Mouse (Mus musculus): Measurements from ENCODE around the gene Nemp1.
"Not testable (repeated sequence)": the region's sequence is repeated elsewhere in the genome, so short reads cannot be mapped to it uniquely, and the experiment has no call there.

Gene Nemp1

DNA sequence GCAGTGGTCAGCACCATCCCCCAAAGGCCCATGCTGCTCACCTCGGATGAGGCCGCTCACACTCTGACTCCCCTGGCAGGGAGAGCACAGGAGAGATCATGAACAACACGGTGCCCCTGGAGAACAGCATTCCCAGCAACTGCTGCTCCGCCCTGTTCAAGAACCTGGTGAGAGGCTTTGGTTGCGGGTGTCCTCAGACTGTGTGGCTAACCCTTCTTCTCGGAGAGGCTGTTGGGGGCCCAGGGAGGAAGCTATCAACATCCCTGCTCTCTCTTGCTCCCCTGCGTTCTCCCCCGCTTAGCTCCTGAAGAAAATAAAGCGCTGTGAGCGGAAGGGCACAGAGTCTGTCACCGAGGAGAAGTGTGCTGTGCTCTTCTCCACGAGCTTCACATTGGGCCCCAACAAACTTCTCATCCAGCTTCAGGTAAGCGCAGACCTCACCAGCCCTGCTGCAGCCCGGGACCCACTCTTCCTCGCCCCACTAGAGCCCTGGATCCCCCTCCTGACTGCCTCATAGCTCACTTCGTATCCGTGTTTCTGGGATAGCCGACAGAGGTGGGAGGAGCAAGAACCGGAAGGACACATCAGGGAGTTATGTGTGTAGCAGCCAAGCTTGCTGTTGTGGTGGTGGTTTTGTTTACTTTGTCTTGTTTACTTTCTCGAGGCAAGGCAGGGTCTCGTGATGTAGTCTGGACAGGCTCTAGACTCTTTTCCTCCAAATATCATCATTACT, 13.6 kb upstream of the Nemp1 start:
- DNase-seq: no peak

DNA sequence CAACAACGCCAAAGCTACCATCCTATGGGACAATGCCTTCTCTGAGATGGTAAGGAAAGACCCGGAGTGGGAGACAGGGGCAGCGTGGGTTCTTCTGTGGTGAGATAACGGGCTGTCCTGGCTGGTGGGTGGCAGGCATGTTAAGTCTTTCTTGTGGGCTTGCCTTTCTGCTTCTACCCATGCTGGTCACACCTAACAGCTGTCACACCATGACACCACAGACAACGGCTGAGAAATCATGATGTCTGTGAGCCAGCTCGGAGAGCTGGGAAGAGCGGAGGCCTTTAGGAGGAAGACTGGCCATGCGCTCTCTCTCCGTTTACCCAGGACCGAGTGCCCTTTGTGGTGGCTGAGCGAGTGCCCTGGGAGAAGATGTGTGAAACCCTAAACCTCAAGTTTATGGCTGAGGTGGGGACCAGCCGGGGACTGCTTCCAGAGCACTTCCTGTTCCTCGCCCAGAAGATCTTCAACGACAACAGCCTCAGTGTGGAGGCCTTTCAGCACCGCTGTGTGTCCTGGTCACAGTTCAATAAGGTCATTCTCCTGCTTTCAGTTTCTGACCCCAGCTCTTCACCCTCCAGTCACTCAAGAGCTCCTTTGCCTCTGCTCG, 11.6 kb upstream of the Nemp1 start:
- no peak for DNase-seq

DNA sequence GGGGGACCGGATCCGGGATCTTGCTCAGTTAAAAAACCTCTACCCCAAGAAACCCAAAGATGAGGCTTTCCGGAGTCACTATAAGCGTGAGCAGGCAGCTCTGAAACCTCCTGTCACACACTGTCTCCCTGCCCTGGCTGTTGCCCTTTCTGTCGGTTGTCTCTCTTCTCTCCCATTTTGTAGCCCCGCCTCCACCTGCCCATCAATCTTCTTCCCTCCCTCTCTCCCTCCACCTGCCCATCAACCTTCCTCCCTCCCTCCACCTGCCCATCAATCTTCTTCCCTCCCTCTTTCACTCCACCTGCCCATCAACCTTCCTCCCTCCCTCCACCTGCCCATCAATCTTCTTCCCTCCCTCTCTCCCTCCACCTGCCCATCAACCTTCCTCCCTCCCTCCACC, 9.1 kb upstream of the Nemp1 start:
- not testable (repeated sequence) for DNase-seq

DNA sequence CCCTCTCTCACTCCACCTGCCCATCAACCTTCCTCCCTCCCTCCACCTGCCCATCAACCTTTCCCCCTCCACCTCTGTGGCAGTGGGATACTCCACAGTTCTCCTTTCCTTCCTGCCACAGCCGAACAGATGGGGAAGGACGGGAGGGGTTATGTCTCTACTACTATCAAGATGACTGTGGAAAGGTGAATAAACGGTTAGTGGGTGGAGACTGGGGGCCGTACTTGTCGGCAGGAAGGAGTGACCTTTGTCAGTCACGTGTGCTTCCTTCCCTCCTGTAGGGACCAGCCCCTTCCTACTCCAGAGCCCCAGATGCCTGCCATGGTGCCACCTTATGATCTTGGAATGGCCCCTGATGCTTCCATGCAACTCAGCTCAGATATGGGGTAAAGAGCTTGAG, 8.6 kb upstream of the Nemp1 start:
- no peak for DNase-seq

DNA sequence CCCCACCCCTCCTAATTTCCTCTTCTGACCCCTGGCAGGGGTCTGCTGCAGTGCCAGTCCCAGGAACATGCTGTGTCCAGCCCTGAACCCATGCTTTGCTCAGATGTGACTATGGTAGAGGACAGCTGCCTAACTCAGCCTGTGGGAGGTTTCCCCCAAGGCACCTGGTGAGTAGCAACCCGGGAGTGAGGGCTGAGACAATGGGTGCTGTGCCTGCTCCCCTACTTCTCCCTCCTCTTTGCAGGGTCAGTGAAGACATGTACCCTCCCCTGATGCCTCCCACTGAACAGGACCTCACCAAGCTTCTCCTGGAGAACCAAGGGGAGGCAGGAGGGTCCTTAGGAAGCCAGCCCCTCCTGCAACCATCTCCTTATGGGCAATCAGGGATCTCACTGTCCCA, 7.2 kb upstream of the Nemp1 start:
- no peak for DNase-seq

DNA sequence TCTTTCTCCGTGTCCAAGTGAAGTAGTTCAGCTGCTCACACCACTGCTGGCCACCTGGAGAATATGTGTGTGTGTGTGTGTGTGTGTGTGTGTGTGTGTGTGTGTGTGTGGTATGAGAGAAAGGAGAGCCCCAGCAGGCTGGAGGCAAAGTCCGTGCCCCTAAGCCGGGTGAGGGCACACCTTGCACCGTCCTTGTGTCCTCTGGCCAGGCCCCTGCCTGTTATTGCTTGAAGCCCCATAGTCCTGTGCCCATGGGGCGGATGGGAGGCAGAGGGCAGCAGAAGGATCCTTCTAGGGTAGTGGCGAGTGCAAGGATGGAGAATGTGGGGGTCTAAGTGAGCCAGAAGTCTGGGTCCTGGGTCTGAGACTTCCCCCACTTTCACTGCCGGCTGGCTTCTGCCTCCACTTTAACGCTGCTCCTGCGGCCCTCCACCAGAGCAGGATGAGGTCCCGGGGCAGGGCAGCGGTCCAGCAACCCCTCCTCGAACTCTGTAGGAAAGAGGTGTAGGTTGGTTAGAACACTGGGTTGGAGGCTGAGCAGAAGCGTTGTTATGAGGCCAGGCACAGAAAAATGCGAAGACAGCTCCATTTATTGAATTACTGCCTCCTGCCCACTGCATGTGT, 5.3 kb upstream of the Nemp1 start:
- DNase-seq: no peak

DNA sequence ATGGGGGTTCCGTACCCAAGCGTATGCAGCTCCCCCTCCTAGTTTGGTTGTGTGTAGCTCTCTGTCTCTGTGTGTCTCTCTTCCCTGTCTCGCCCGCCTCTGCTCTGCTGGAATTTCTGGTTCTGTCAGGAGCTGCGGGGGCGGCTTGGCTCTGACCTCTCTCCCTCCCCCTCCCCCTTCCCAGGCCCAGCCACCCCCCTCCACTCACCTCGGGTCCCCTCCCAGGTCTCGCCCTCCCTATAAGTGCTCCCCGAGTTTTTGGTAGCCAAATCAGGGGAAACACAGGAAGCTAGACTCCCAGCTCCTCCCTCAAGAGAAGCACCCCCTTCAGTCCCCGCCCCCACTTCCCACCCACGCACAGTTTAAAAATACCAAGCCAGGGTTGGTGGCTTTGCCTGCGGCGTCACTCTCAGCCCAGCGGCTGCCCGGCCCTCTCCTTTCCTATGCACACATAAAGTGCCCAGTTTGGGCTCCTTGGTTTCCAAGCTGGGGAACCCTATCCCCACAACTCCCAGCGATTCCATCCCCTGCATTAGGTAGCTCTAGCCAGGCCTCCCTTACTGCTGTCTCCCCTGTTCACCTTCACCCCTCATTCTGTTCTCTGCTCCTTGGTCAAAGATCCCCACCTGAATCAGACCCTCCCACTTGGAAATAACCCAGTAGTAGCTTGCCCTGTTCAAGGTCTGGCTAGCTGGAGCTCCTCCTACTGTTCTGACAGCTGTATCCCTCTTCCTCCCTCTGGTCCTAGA, 4.6 kb upstream of the Nemp1 start:
- DNase-seq: peak; percentile 72

DNA sequence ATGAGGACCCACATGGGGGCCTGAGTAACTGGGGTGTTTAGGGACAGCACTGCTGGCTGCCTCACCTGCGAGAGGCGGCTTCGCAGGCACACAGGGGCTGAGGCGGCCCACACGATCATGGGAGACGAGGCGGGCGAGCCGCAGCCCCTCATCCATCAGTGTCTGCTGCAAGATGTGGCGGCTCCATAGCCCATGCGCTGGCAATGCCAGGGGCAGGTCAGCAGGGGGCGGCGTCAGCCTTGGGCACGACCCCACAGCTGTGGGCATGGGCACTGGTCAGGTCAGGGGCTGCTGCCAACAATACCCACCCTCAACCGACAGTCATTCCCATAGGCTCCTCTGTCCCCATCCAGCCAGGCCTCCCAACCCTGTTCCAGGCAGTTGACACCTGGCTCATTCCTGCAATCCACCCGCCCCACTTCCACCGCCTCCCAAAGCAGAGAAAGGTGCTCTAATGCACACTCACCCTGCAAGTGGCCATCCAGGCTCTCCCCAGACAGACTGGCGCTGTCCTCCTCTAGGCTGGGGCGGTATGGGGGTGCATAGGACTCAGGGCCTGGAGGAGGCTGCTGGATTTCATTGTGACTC, 3.9 kb upstream of the Nemp1 start:
- peak; percentile 61 for DNase-seq

DNA sequence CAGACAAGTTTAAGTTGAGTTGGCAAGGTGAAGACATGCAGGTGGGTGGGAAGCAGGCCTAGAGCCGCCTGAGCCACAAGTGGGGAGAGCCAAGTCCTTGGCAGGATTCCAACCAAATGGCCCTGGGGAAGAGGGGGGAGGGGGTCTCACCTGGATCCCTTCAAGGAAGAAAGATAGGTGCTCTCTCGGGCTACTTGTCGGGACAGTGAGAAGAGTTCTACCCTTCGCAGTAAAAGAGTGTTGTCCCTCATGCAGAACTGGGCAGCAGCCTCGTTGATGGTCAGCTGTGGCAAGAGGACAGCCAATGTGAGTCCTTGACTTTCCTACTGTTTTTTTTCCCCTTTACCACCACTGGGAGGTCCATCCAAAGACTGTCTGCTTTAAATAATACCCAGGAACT, 3.1 kb upstream of the Nemp1 start:
- no peak for DNase-seq

DNA sequence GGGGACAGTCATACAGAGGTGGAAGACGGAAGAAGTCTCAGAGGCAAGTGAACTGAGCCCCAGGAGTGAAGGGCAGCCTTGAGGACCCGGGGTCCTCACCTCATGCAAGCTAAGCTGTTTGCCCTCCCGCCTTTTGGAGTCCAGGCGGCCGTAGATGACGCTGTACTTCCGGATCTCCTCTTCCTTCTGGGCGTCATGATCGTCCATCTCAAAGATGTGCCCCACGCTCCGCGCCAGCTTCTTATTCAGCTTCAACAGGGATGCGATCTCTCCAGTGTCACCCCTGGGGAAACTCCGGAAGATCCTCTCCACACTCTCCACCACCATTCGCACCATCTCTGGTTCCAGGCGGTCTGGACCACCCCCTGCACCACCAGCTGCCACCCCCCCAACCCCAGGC, 2.5 kb upstream of the Nemp1 start:
- DNase-seq: no peak

DNA sequence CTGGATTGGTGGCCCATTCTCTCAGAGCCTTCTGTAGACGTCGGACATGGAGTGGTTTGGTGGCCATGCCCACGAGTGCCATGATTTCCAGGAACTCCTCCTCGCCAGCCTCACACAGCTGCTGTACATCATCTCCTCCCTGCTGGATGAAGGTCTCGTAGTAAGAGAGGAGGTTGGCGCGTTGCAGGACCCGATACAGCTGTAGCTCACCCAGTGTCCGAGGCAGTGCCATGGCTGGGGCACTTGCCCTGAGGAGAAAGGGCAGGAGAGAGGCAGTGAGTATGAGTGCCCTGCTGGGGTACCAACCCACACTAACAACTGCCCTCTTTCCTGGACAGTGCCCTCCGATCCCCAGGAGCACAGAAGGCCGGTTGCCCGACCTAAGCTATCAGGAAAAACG, 1.8 kb upstream of the Nemp1 start:
- no peak for DNase-seq

DNA sequence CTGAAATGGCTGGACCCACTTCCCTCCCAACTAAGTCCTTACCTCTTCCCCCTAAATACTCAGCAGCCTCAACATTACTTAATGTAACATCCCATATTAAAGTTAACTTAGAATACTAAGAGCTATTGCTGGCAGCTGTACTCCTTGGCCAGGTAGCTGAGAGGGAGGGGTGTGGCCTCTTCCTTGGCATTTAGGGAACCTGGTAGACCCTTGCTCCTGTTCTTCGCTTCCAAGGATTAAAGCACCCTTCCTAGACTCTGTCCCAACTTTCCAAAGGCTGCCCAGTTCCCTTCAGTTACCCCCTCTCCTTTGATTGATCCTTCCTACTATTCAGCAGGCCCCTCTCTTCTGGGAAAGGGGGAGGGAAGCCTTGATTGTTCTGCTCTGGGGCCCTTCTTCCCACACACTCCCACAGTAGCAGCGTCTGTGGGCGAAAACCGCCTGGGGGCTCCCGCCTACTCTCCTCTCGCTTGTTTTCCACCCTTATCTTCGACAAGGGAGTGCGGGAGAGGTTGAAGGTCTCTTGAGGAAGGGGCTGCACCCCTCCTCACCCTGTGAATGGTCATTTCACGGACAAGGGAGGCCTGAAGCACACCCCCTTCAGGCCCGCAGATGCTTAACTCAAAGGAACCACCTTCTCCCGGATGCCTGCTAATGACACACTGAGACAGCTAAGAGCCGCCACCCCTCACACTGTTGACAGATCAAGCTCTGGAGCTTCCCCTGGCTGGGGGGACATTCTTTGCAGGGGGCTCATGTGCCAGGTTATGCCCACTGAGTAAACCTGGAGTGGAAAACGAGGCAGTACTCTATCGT, 1.1 kb upstream of the Nemp1 start:
- peak; percentile 66 for DNase-seq

DNA sequence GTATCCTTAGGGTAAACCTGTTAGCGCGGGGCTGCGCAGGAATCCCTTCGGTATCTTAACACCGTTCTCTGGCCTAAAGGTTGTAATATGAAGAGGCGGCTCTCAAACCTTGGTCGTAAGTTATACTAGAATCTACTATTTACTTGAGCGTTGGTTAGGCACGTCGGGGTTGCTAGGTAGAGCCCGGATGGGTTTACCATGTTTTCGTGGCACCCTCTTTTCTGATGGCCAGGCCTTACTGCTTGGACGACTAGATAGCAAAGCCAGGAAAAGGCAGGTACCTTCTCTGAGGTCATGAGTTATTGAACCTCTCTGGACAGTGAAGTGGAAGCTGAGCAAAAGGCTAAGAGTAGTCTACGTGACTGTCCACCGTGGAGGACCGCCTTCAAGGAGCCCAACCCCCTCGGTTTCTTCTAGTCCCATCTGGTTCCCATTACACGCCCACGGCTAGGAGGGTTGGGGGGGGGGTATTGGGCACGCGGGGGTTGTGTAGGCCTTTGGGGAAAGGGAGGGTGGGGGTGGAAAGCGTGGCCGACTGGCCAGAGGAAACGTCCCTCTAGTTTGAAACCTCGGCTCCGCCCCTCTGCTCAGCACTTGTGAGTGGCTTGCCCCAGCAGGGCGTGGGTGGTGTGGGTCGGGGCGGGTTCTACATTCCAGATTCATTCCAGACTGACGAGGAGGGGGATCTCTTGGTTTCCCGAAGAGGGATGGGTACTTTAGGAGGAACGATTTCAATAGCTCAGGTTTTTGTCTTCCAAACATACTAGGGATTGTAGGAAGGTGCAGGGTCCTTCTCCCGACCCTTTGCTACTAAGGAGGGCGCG, 780 bp downstream of the Nemp1 start:
- peak; percentile 94 for DNase-seq

DNA sequence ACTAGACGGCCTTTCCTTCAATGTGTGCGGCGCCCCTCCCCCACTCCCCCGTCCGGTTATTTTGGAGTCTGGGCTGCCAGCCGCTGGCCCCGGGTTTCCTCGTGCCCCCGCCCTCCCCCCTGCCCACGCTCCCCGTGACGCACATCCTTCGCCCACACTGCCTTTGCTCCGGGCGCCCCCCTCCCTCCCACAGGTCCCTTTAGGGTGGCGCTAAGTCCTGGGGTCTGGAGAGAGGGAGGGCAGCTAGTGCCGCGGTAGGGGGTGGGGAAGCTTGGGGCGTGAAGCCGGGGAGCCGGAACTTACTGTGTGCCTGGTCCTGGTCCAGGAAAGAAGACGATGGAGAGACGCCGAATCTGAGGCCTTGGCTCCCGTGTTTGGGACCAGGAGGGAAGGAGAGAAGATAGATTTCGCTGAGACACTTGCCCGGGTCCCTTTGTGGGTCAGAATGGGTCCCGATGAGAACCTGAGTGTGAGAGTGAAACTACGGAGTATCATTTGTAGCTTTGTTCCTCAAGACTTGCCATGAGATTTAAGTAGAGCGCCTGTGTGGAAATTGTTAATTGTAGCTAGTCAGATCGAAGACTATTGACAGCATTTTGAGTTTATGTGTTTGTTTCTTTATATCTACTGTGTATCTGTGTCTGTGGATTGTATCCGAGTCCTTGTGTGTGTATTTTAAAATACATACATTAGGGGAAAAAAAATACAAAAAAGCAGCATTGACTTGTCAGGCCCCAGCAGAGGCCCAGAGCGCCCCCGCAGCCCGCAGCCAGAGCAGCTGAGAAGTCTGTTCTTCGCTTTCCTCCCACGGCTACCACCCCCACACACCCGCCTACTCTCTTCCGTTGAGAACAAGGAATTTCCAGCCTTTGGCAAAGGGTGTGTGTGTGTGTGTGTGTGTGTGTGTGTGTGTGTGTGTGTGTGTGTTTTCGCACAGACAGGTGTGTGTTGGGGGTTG, 1.7 kb downstream of the Nemp1 start, which contains the start of gene Nab2:
Gene Nab2, minus strand, starts transcription at position 476 of the 958 bp plus-strand sequence.
- peak; percentile 78 for DNase-seq

DNA sequence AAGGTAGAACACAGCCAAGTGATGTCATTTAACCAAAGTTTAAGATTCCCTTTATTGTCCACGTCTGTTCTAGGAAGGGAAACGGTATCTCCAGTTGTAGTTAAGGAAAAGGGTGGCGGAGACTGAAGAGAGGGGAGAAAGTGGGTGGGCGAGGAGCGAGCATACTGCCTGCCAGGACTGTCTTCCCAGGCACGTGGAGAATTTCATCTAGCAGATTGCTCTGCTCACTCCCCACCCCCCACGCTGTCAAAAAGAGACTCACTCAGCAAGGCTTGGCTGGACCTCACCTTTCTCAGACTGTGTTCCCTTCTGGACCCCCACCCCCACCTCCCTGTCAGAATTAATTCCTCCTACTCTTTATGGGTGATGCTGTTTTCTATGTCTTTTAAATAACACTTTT, 2.5 kb downstream of the Nemp1 start:
- DNase-seq: peak; percentile 49

DNA sequence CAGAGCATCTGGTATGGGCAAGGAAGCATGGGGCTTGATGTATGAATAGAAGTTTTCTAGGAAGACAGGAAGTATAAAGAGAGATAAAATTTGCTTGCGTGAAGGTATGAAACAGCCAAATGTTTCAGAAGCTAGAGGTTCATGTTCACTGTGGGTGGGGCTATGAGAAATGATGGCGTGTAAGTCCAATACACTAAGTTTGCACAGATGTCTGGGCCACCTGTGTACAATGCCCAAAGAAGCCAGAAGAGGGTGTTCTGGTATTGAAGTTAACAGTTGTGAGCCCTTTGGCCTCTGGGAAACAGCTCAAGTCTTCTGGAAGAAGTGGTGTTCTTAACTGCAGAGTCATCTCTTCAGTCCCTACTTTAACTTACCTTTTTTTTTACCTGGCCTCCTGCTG, 3.5 kb downstream of the Nemp1 start:
- no peak for DNase-seq

DNA sequence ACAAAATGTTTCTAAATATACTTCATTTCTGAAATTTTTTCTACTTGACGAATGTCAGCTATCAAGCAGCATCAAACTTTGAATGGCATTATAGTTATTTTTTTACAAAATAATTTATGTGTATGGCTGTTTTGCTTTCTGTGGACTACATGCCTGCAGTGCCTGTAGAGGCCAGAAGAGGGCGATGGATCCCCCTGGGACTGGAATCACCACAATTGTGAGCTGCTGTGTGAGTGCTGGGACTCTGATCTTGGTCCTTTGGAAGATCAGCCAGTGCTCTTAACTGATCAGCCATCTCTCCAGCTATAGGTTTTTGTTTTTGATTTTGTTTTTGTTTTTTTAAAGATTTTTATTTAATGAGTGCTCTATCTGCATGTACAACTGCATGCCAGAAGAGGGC, 4.6 kb downstream of the Nemp1 start:
- DNase-seq: no peak

DNA sequence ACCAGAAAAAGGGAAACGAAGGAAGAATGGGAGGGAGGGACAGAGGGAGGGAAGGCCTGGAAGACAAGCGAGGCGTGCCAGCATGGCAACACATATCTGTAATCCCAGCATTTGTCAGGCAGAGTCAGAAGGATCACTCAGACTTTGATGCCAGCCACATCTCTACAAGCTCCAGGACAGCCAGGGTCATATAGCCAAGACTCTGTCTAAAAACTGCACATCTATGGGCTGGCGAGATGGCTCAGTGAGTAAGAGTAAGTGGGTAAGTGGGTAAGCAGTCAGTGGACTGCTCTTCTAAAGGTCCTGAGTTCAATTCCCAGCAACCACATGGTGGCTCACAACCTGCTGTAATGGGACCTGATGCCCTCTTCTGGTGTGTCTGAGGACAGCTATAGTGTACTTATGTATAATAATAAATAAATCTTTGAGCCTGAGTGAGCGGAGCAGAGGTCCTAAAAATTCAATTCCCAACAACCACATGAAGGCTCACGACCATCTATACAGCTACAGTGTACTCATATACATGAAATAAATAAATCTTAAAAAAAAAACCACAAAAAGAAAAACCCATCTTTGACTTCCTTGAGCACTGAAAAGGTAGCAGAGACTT, 7.5 kb downstream of the Nemp1 start:
- no peak for DNase-seq

DNA sequence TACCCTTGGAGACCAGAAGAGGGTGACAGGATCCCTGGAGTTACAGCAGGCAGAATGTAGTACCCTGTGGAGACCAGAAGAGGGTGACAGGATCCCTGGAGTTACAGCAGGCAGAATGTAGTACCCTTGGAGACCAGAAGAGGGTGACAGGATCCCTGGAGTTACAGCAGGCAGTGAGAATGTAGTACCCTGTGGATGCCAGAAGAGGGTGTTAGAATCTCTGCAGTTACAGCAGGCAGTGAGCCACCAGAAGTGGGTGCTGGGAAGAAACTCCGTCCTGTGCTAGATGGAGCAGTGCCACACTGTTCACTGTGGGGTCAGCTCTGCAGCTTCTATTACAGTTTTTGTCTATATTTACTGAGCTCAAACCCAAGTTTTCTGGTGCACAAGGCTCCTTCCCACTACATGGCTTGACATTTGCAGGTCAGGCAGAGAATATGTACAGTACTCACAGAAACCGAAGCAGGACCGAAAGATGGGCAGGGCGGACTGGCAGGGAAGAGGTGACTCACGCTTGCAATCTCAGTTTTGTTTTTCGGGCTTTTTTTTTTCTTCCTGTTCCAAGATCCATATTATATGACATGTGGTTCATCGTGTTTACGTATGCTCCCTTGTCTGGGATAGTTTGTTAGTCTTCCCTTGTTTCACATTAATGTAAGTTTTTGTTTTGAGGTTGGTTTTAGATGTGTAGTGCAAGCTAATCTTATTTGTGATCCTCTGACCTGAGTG, 8.3 kb downstream of the Nemp1 start:
- DNase-seq: peak; percentile 73

All from embryo, embryonic 11 days (tissue).